Mouse (Mus musculus): ENCODE results near the gene Gnpat. TPM values are rescaled to one million over a fixed set of nuclear protein-coding genes. Genes with fewer than 3 reads are reported as not detected.

The Gnpat gene
- total RNA-seq, 1 experiment: 102 TPM

DNA sequence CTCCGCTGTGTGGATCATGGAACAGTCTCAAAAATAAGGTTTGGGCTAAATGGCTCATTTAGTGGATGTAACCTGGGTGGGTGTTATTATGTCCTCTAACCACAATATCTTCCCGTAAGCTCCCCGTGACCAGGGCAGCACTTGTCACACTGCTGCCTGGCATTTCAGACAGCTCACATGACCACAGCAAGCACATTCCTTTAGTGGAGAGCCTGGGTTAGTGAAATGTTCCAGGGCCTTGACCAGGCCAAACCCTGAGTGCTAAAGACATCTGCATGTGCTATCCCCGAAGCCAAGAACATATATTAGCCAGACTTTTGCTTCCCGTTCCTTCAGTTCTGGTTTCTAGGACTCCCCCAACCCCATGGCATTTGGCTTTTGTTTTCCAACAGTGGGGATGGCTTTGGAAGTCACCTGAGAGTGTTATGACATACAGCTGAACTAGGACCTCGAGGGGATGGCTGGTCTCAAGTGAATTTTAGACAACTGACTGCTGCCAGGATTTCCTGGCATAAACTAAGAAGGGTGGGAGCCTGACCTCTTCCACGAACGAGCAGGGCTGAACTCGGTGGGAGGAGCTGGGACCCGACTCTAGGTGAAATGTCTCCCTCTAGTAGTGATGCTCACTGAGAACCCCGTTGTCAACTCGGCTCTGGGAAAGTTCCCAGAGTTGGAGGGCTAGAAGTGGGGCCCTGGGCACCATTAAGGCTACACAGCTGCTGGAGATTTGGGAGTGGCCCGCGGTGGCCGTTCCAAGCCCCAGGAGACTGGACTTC is 29.2 kb upstream of the Gnpat start:
- peaks cover 0 to 7% of the 10 kb centered on the region in 2 experiments; a peak in 1 of 4 replicates for H3K4me1 ChIP-seq (ENCODE audit: control insufficient read depth in 2 of 2, insufficient read depth in 2 of 2, low read length in 2 of 2, poor library complexity in 1 of 2)
- no peak overlapping the region for H3K27ac ChIP-seq (ENCODE audit: insufficient read depth, low read depth, low read length, poor library complexity, severe bottlenecking)
- no peak for DNase-seq (ENCODE audit: low read depth, low spot score)
- H3K36me3 ChIP-seq (ENCODE audit: control insufficient read depth, insufficient read depth, low read length, poor library complexity, severe bottlenecking): peaks cover 4% of the 10 kb centered on the region
- H3K9me3 ChIP-seq (ENCODE audit: control insufficient read depth, insufficient read depth, low read depth, low read length): no peaks in the 10 kb centered on the region
- peak overlapping the region in 1 of 2 experiments; percentile 46; a peak in 2 of 4 replicates for H3K4me3 ChIP-seq (ENCODE audit: insufficient read depth in 1 of 2, low read depth in 1 of 2, low read length in 2 of 2, poor library complexity in 1 of 2, severe bottlenecking in 1 of 2)
- TF ChIP-seq ZNF384 (IDR thresholded peaks at IDR 0.05; ENCODE audit: low read depth, low read length): no peak
- TF ChIP-seq CHD2 (IDR thresholded peaks at IDR 0.05; ENCODE audit: low read depth, low read length): no peak
- no peak for TF ChIP-seq MAFK (IDR thresholded peaks at IDR 0.05; ENCODE audit: insufficient read depth, low read depth, low read length)
- TF ChIP-seq HCFC1 (IDR thresholded peaks at IDR 0.05; ENCODE audit: borderline replicate concordance, insufficient read depth, low read length): no peak
- no peak for TF ChIP-seq ZC3H11A (IDR thresholded peaks at IDR 0.05; ENCODE audit: borderline replicate concordance, low read depth, low read length)
- in situ Hi-C loops (cut with MboI; ENCODE audit: low sequenced_read_pairs in 2 of 2, unreplicated experiment in 2 of 2): no loop called here
- H3K9ac ChIP-seq (ENCODE audit: insufficient read depth, low read depth, low read length, poor library complexity, severe bottlenecking): no peak overlapping the region

DNA sequence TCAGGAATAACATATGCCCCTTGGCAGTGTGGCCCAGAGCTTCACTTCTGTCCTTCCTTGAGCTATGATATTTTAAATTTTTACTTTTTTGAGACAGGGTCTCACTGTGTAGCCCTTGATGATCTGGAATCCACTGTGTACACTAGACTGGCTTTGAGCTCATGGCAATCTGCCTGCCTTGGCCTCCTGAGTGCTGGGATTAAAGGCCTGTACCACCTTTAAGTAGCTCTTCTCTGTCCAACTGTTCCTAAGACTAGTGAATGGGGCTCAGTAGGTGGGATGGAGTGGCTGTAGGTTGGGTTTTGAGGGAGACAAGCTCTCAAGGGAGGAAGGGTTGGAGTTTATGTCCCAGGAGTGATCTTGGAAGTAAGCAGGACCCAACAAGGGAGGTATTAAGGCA is 27.0 kb upstream of the Gnpat start:
- no peak for TF ChIP-seq CHD2 (IDR thresholded peaks at IDR 0.05; ENCODE audit: low read depth, low read length)
- no peak for TF ChIP-seq ZC3H11A (IDR thresholded peaks at IDR 0.05; ENCODE audit: borderline replicate concordance, low read depth, low read length)
- TF ChIP-seq HCFC1 (IDR thresholded peaks at IDR 0.05; ENCODE audit: borderline replicate concordance, insufficient read depth, low read length): no peak
- TF ChIP-seq ZNF384 (IDR thresholded peaks at IDR 0.05; ENCODE audit: low read depth, low read length): no peak
- no peak for TF ChIP-seq MAFK (IDR thresholded peaks at IDR 0.05; ENCODE audit: insufficient read depth, low read depth, low read length)
- no peak overlapping the region for H3K4me3 ChIP-seq (ENCODE audit: insufficient read depth in 1 of 2, low read depth in 1 of 2, low read length in 2 of 2, poor library complexity in 1 of 2, severe bottlenecking in 1 of 2)
- H3K36me3 ChIP-seq (ENCODE audit: control insufficient read depth, insufficient read depth, low read length, poor library complexity, severe bottlenecking): peaks cover 22% of the 10 kb centered on the region
- no peak overlapping the region for H3K27ac ChIP-seq (ENCODE audit: insufficient read depth, low read depth, low read length, poor library complexity, severe bottlenecking)
- no peak overlapping the region for H3K9ac ChIP-seq (ENCODE audit: insufficient read depth, low read depth, low read length, poor library complexity, severe bottlenecking)
- in situ Hi-C loops (cut with MboI; ENCODE audit: low sequenced_read_pairs in 2 of 2, unreplicated experiment in 2 of 2): no loop called here
- no peak for DNase-seq (ENCODE audit: low read depth, low spot score)
- H3K4me1 ChIP-seq (ENCODE audit: control insufficient read depth in 2 of 2, insufficient read depth in 2 of 2, low read length in 2 of 2, poor library complexity in 1 of 2): peaks cover 0 to 6% of the 10 kb centered on the region in 2 experiments; a peak in 1 of 4 replicates
- no peaks in the 10 kb centered on the region for H3K9me3 ChIP-seq (ENCODE audit: control insufficient read depth, insufficient read depth, low read depth, low read length)

GRCm38 (mm10) chr8:124836273-124836672 is 26.6 kb upstream of the Gnpat start:
- Histone ChIP-seq H3K36me3 (ENCODE audit: control insufficient read depth, insufficient read depth, low read length, poor library complexity, severe bottlenecking) (peaks cover 27% of the 10 kb centered on the region), H3K27ac (ENCODE audit: insufficient read depth, low read depth, low read length, poor library complexity, severe bottlenecking) (no peak overlapping the region), H3K9ac (ENCODE audit: insufficient read depth, low read depth, low read length, poor library complexity, severe bottlenecking) (no peak overlapping the region), H3K4me3 (ENCODE audit: insufficient read depth in 1 of 2, low read depth in 1 of 2, low read length in 2 of 2, poor library complexity in 1 of 2, severe bottlenecking in 1 of 2) (no peak overlapping the region), H3K4me1 (ENCODE audit: control insufficient read depth in 2 of 2, insufficient read depth in 2 of 2, low read length in 2 of 2, poor library complexity in 1 of 2) (peaks cover 0 to 6% of the 10 kb centered on the region in 2 experiments; a peak in 1 of 4 replicates), H3K9me3 (ENCODE audit: control insufficient read depth, insufficient read depth, low read depth, low read length) (no peaks in the 10 kb centered on the region)
- no peak for TF ChIP-seq MAFK (IDR thresholded peaks at IDR 0.05; ENCODE audit: insufficient read depth, low read depth, low read length)
- TF ChIP-seq ZNF384 (IDR thresholded peaks at IDR 0.05; ENCODE audit: low read depth, low read length): no peak
- TF ChIP-seq ZC3H11A (IDR thresholded peaks at IDR 0.05; ENCODE audit: borderline replicate concordance, low read depth, low read length): no peak
- TF ChIP-seq CHD2 (IDR thresholded peaks at IDR 0.05; ENCODE audit: low read depth, low read length): no peak
- no peak for TF ChIP-seq HCFC1 (IDR thresholded peaks at IDR 0.05; ENCODE audit: borderline replicate concordance, insufficient read depth, low read length)
- DNase-seq (ENCODE audit: low read depth, low spot score): no peak
- in situ Hi-C loops (cut with MboI; ENCODE audit: low sequenced_read_pairs in 2 of 2, unreplicated experiment in 2 of 2): no loop called here

- TF ChIP-seq ZNF384 (IDR thresholded peaks at IDR 0.05; ENCODE audit: low read depth, low read length): no peak
- TF ChIP-seq MAFK (IDR thresholded peaks at IDR 0.05; ENCODE audit: insufficient read depth, low read depth, low read length): no peak
- no peak for TF ChIP-seq ZC3H11A (IDR thresholded peaks at IDR 0.05; ENCODE audit: borderline replicate concordance, low read depth, low read length)
- no peak for TF ChIP-seq HCFC1 (IDR thresholded peaks at IDR 0.05; ENCODE audit: borderline replicate concordance, insufficient read depth, low read length)
- no peak for TF ChIP-seq CHD2 (IDR thresholded peaks at IDR 0.05; ENCODE audit: low read depth, low read length)
- Histone ChIP-seq H3K9me3 (ENCODE audit: control insufficient read depth, insufficient read depth, low read depth, low read length) (no peaks in the 10 kb centered on the region), H3K4me1 (ENCODE audit: control insufficient read depth in 2 of 2, insufficient read depth in 2 of 2, low read length in 2 of 2, poor library complexity in 1 of 2) (peaks cover 0 to 6% of the 10 kb centered on the region in 2 experiments; a peak in 1 of 4 replicates), H3K4me3 (ENCODE audit: insufficient read depth in 1 of 2, low read depth in 1 of 2, low read length in 2 of 2, poor library complexity in 1 of 2, severe bottlenecking in 1 of 2) (no peak overlapping the region), H3K9ac (ENCODE audit: insufficient read depth, low read depth, low read length, poor library complexity, severe bottlenecking) (no peak overlapping the region), H3K36me3 (ENCODE audit: control insufficient read depth, insufficient read depth, low read length, poor library complexity, severe bottlenecking) (peaks cover 32% of the 10 kb centered on the region), H3K27ac (ENCODE audit: insufficient read depth, low read depth, low read length, poor library complexity, severe bottlenecking) (no peak overlapping the region)
- in situ Hi-C loops (cut with MboI; ENCODE audit: low sequenced_read_pairs in 2 of 2, unreplicated experiment in 2 of 2): no loop called here
- no peak for DNase-seq (ENCODE audit: low read depth, low spot score)
Observed at GRCm38 (mm10) chr8:124836907-124837306, 25.9 kb upstream of the Gnpat start.
